Mouse (Mus musculus): ENCODE results near the gene Akr1a1.
"Not testable (repeated sequence)": the region's sequence is repeated elsewhere in the genome, so short reads cannot be mapped to it uniquely, and the experiment has no call there.

Akr1a1 gene

DNA sequence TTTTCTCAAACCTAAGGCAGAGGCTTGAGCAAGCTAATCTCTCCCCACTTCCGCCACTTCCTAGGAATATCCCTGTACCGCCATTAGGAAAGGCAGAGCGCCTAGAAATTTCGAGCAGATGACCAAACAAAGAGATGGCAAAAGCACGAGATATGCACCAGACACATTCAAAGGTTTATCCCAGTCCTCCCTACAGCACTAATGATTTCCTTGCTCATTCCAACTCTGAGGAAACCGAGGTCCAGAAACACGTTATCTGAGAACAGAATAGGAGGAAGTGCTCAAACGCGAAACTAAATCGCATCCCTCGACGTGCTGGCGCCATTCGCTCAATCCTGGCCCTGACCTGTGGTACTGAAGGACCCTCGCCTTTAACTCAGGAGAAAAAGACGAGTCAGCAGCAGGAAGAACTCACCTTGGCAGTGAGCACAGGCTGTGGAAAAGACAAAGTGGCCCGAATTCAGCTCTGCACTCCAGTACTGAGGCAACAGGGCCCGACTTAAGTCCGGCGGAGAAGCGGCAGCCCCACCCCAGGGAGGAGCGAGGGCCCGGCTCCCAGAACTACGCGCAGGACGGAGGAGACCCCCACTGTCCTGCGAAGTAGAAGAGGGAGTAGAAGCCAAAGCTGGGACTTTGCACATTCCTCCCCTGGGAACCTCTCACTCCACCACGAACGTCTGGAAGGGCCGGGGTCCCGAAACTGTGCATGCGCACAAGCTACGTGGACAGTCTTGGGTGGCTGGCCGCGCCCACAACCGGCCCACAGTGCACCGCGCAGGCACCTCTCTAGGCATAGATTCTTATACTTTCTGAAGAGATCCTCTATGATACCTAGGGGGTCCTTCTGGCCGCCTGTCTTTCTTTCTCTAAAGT is at the start of gene Akr1a1:
Akr1a1 (minus strand) TSS at position 757 of the 873 bp plus-strand sequence.
- DNase-seq: peak; percentile 89

DNA sequence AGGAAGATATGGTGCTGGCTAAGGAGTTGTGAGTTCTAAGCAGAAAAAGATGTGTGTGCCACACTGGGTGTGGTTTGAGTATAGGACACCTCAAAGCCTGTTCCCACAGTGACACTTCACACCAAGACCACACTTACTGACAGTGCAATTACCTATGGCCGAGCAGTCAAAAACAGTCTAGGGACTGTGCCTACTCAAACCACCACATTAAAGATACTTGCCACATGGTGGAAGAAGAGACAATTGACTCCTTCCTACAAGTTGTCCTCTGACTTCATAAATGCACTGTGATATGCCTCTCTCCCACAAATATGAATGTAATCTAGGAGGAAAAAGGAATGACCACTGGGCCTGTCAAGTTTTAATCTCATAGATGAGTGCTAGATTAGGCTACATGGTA is 49.5 kb upstream of the Akr1a1 start:
- no peak for DNase-seq

DNA sequence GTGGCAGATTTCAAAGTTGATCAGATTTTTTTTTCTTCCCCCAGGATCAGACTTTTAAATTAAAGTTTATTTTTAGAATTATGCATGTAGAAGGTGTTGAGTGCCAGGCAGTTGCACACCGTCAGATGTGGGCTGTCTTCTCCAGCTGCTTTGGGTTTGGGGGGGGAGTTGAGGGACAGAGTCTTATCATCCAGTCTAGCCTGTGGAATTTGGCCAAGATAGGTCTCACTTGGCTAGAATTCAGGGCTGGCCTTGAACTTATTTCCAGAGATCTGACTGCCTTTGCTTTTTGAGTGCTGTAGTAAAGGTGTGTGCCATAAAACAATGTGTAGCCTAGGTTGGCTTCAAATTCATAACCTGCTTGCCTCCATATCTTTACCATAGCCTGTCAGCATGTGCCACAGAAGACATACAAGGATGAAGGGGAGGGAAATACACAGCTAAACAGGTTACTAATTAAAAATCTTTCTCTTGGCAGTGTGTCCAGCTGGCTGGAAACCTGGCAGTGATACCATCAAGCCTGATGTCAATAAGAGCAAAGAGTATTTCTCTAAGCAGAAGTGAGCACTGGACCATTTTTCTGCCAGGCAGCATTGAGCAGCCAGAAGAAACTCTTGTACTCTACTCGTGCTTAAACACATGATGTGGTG is 47.3 kb upstream of the Akr1a1 start:
- no peak for DNase-seq

DNA sequence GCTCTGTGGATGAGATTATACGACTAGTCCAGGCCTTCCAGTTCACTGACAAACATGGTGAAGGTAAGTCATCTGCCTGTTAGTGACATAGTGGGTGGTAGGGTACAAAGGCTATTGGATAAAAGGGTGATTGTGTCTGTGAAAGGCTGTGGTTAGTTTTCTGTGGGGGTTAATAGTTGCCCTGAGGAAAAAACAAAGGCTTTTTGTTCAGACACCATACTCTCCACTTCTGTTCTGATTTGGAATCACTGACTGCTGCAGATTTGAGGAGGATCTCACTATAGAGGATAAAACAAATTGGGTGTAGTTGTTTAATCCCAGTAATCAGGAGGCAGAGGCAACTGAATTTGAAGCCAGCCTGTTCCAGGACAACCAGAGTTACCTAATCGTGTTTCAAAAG is 42.3 kb upstream of the Akr1a1 start:
- no peak for DNase-seq

DNA sequence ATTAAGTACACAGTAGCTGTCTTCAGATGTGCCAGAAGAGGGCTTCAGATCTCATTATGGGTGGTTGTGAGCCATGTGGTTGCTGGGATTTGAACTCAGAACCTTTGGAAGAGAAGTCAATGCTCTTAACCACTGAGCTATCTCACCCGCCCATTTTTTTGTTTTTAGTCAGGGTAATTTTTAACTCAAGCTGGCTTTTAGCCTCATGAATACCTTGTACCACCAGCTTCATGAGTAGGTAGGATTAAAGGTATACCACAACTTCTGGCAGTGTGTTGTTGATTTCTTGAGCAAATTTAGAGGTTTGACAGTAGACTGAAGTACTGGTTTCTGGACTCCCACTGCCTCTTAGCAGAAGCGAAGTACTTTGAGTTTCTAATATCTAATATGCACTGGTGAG is 40.7 kb upstream of the Akr1a1 start:
- no peak for DNase-seq

- DNase-seq: no peak
Observed at GRCm38 (mm10) chr4:116689309-116689876, 37.9 kb upstream of the Akr1a1 start.

GRCm38 (mm10) chr4:116687041-116687440 is 35.6 kb upstream of the Akr1a1 start:
- DNase-seq: no peak

DNA sequence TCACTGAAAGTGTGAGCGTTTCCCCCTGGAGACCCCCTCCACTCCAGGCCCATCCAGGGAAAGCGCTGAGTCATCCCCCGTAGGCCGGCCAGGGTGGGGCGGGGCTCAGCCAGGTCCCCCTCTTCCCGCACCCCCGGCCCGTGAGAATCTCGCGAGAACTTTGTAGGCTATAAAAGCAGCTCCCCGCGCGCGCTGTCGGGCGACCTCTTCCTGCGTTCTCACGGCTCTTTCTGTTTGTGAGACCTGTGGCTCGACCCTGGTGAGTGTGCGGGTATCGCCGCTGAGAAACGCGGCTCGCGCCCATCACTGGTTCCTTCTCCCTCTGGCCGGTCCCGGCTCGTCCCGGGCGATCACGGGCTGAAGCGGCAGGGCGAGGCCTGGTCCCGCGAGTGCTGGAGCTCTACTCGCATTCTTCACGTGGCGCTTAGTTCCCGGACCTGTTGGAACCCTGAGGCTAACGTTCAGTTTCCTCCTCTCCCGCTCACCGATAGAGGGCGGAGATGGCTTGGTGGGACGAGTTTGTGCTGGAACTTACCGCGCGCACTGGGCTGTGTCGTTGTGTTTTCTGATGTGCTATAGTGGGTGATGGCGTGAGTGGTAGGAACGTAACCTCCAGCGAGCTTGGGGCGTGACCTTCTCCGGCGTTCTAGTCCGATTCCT is 34.1 kb upstream of the Akr1a1 start, which contains the start of gene Prdx1:
Prdx1 (plus strand) TSS at position 143 of the 660 bp plus-strand sequence.
- peak; percentile 91 for DNase-seq

- no peak for DNase-seq
Observed at GRCm38 (mm10) chr4:116684665-116685064, 33.2 kb upstream of the Akr1a1 start.

DNA sequence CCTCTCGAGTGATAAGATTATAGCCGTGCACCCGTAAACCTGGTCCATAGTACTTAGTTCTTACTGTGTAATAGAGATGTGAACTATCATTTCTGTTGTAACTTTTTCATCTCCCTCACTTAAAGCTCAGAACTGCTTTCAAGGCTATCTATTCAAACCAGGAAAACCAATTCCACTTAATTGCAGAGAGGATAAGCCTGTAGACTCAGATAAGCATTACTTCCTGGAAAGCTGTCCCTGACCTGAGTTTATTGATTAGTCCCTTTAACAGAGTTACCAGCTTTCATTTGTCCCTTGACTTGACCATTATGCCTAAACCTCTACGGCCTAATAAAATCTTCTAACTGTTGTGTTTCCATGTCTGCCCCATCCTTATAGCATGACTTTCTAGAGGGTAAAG is 32.5 kb upstream of the Akr1a1 start:
- DNase-seq: no peak

- not testable (repeated sequence) for DNase-seq
Observed at GRCm38 (mm10) chr4:116680521-116680920, 29.0 kb upstream of the Akr1a1 start.

DNA sequence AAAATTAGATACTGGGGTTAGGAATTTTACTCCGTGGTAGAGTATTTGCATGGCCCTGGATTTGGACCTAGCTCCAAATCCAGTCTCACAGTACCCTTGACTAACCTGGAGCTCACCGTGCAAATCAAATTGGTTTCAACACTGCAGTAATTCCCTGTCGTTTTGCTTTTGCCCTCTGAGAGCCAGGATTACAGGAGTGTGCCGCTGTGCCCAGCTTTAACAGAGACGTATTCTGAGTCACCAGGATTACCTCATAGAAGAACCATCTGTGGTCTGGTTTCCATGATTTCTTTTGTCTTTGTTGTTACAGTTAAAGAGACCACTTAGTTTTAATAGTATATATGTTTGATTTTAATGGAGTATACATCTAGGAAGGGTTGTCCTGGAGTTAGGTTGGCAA is 27.7 kb upstream of the Akr1a1 start:
- no peak for DNase-seq

DNA sequence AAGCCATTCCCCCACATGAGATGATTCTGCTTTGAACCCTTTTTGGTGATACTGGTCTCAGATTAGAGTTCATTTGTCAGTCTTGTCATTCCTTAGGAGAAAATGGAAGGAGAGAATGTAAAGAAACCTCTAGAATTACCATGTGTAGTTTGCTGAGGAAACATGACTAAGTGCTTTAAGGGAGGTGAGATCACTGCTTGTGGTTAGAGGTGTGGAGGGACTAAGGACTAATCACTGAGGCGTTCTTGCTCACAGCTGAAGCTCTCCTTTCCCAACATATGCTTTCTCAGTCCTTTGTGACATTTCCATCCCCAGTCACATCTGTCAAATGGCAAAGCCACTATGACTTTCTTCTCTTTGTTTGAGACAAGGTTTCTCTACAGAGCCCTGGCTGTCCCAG is 26.3 kb upstream of the Akr1a1 start:
- DNase-seq: no peak

DNA sequence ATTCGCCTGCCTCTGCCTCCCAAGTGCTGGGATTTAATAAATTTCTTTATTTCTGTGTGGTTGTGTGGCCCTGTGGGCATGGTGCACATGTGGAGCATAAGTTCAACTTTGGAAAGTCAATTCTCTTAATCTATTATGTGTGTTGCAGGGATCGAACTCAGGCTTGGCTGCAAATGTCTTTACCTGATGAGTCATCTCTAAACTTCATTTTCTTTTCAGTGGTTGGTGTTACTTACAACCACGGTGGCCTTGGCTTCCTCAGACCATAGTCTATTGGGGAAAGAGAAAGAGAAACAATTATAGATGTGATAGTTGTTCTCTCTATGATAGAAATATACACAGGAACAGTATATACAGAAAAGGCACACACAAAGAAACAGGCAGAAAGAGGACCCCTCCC is 24.5 kb upstream of the Akr1a1 start:
- DNase-seq: no peak

GRCm38 (mm10) chr4:116674761-116675160 is 23.3 kb upstream of the Akr1a1 start:
- not testable (repeated sequence) for DNase-seq

- no peak for DNase-seq
Observed at GRCm38 (mm10) chr4:116672785-116673184, 21.3 kb upstream of the Akr1a1 start.

- no peak for DNase-seq
Observed at GRCm38 (mm10) chr4:116669291-116669690, 17.8 kb upstream of the Akr1a1 start.

DNA sequence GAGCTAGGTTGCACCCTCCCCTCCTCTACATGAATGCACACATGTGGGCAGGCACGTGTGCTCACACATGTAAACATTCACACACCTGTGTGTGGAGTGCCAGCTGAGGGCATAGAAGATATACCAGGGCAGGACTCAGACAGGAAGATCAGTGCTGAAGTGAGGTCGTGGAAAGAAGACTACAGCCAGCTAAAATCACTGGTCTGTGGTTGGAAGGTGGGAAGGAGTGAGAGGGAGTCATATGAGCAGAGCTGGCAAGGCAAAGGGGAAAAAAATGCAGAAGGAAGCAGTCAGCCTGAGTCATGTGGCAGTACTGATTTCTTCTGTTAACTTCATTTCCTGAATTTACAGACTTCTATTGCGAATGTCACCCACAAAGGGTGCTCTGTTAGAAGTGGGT is 16.7 kb upstream of the Akr1a1 start:
- DNase-seq: no peak

GRCm38 (mm10) chr4:116666625-116667024 is 15.1 kb upstream of the Akr1a1 start:
- DNase-seq: no peak

DNA sequence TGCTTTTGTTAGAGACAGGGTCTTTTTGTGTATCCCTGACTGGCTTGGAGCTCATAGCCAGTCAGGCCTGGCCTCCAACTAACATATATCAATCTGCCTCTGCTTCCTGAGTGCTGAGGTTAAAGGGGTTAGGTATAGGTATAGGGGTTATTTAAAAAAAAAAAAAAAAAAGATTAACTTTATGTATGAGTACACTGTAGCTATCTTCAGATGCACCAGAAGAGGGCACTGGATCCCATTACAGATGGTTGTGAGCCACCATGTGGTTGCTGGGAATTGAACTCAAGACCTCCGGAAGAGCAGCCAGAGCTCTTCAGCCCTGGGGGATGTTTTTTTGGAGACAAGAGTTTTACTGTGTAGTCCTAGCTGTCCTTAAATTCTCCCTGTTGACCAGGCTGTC is 10.5 kb upstream of the Akr1a1 start:
- no peak for DNase-seq

DNA sequence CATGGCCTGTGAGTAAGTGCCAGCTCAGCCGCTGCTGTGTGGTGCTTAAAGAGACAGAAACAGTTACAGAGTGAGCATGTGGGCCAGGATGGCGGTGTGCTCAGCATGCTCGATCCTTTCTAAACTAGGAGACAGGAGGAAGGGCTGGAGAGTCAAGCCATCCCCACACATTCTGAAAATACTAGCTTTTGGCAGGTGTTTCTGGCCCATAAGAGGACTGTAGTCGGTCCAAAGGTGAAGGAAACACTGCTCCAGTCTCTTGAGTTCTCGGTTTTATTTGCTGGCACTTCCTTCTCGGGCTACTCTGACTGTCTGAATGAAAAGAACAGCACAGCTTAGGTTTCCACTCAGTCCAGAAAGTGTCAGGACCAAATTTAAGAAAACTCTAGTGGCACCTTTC is 9.3 kb upstream of the Akr1a1 start:
- DNase-seq: no peak

- not testable (repeated sequence) for DNase-seq
Observed at GRCm38 (mm10) chr4:116659916-116660315, 8.4 kb upstream of the Akr1a1 start.

DNA sequence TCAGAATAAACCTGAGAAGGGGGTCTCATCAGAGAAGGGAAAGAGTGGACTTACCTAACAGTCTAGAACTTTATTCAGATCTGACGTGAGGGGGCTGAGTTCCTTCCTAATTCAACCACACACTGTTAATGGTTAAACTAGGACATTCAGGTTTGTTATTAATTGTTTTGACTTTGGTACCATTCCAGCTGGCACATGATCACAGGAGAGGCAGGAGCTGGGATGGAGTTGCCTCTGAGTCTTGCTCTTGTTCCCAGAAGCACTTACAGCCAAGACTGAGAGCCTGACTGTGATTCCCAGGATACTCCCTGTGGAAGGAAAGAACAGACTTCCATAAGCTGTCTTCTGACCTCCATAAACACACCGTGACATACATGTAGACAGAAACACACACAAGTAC is 8.0 kb upstream of the Akr1a1 start:
- DNase-seq: no peak
